Mouse (Mus musculus): ENCODE data around the gene Hopx.

- no peak for TF ChIP-seq CTCF (IDR thresholded peaks at IDR 0.05; ENCODE audit: extremely low read depth, insufficient read depth, insufficient read length, insufficient replicate concordance)
- TF ChIP-seq POLR2A (IDR thresholded peaks at IDR 0.05; ENCODE audit: low read depth, low read length) = no peak
Measured at GRCm38 (mm10) chr5:77099997-77100380, 14.9 kb downstream of the Hopx start.

Measured in spleen, adult 2 months (tissue).